ENCODE assay signal across 31 mouse cellular contexts in the genomic region with DNA sequence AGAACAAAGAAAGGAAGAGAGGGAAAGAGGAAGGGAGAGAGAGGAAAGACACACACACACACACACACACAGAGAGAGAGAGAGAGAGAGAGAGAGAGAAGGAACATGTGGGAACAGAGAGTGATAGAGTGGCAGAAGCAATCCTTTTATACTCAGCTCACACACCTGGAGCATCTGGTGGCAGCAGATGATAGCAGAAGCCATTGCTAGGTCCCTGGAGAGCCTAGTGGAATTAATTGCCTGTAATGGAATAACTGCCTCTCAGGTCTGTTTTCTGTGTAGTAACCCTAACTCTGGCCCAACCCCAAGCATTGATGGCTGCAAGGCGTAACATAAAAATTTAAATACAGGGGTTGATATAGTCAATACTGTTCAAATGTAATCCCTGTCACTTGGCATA. TPM values are rescaled to one million over a fixed set of nuclear protein-coding genes. Genes with fewer than 3 reads are reported as not detected.
A peak's percentile ranks its signal among the peaks of the same experiment; 100 is the strongest.
DNase-seq lines count a peak whose midpoint lies in the region; ATAC-seq and TF ChIP-seq lines count a peak whose summit lies in the region.
"Had no signal": no experiment of that assay in that cellular context is flagged by ENCODE, and none has a peak within 500 bp of the region (broad histone marks: within the 10 kb centered on the region; RNA-seq: fewer than 3 reads in every experiment).

No protein-coding gene starts in this region.

- 75% methylated on average over 1 of the region's 1 CpGs for WGBS in hindbrain, embryonic 15.5 days
- 77% methylated on average over 1 of the region's 1 CpGs for WGBS in hindbrain, postnatal 0 days
- WGBS in liver, postnatal 0 days (ENCODE audit: insufficient replicate concordance) = 80% methylated on average over 1 of the region's 1 CpGs
- WGBS in liver, embryonic 11.5 days = 85% methylated on average over 1 of the region's 1 CpGs
- WGBS in neural tube, embryonic 13.5 days = 68% methylated on average over 1 of the region's 1 CpGs
- 88% methylated on average over 1 of the region's 1 CpGs for WGBS in midbrain, embryonic 16.5 days

- ATAC-seq in hindbrain, embryonic 15.5 days (ENCODE audit: low FRiP score, low read depth) = peak; percentile 54; the same call in 1 of the 2 replicates
- no peak for ATAC-seq in hindbrain, postnatal 0 days
- no peak for ATAC-seq in liver, postnatal 0 days
- no peak for ATAC-seq in liver, embryonic 11.5 days (replicated peaks; ENCODE audit: low FRiP score)
- ATAC-seq in neural tube, embryonic 13.5 days (ENCODE audit: low read depth) = peak; percentile 72
- ATAC-seq in midbrain, embryonic 16.5 days = peak; percentile 54
- ATAC-seq: forebrain, embryonic 15.5 days; liver, embryonic 12.5 days; lung, postnatal 0 days had no signal

- no peak overlapping the region for H3K4me3 ChIP-seq in hindbrain, embryonic 15.5 days
- H3K4me3 ChIP-seq in hindbrain, postnatal 0 days (ENCODE audit: low read length) = no peak overlapping the region
- H3K4me3 ChIP-seq in liver, postnatal 0 days (ENCODE audit: low read depth, low read length) = peak overlapping the region; percentile 4; the same call in 1 of the 2 replicates
- H3K4me3 ChIP-seq in liver, embryonic 11.5 days (ENCODE audit: low read depth, low read length) = no peak overlapping the region
- no peak overlapping the region for H3K4me3 ChIP-seq in neural tube, embryonic 13.5 days
- H3K4me3 ChIP-seq in midbrain, embryonic 16.5 days (ENCODE audit: low read depth, low read length) = no peak overlapping the region
- H3K4me3 ChIP-seq: embryonic facial prominence, embryonic 12.5 days; forebrain, embryonic 10.5 days; forebrain, embryonic 15.5 days; heart, embryonic 12.5 days; liver, embryonic 12.5 days; midbrain, embryonic 12.5 days; myocyte; stomach, embryonic 15.5 days had no signal

- H3K4me1 ChIP-seq in hindbrain, embryonic 15.5 days (replicated peaks) = no peaks in the 10 kb centered on the region; the same call in 1 of the 2 replicates
- H3K4me1 ChIP-seq in hindbrain, postnatal 0 days (ENCODE audit: insufficient read depth, low read length) = no peaks in the 10 kb centered on the region
- H3K4me1 ChIP-seq in liver, postnatal 0 days (ENCODE audit: insufficient read depth) = no peaks in the 10 kb centered on the region
- no peaks in the 10 kb centered on the region for H3K4me1 ChIP-seq in liver, embryonic 11.5 days (replicated peaks; ENCODE audit: control insufficient read depth, insufficient read depth, low read length)
- peaks cover 8% of the 10 kb centered on the region; the same call in 1 of the 2 replicates for H3K4me1 ChIP-seq in neural tube, embryonic 13.5 days (replicated peaks)
- H3K4me1 ChIP-seq in midbrain, embryonic 16.5 days (ENCODE audit: control insufficient read depth, insufficient read depth, low read length) = no peaks in the 10 kb centered on the region
- H3K4me1 ChIP-seq: embryonic facial prominence, embryonic 12.5 days; forebrain, embryonic 15.5 days; midbrain, embryonic 12.5 days; stomach, embryonic 15.5 days had no signal

- no peaks in the 10 kb centered on the region for H3K36me3 ChIP-seq in hindbrain, embryonic 15.5 days
- H3K36me3 ChIP-seq in hindbrain, postnatal 0 days (ENCODE audit: insufficient read depth, low read length) = no peaks in the 10 kb centered on the region
- H3K36me3 ChIP-seq in liver, postnatal 0 days (replicated peaks; ENCODE audit: insufficient read depth, low read length) = 0 out of 2 replicates have a peak, but pooled peaks cover 4% of the 10 kb centered on the region
- H3K36me3 ChIP-seq in liver, embryonic 11.5 days (ENCODE audit: control insufficient read depth, insufficient read depth, low read length) = no peaks in the 10 kb centered on the region
- H3K36me3 ChIP-seq in neural tube, embryonic 13.5 days = no peaks in the 10 kb centered on the region
- H3K36me3 ChIP-seq in midbrain, embryonic 16.5 days (ENCODE audit: control insufficient read depth, insufficient read depth, low read length) = peaks cover 3% of the 10 kb centered on the region; the same call in 1 of the 2 replicates
- H3K36me3 ChIP-seq: embryonic facial prominence, embryonic 12.5 days; forebrain, embryonic 10.5 days; forebrain, embryonic 15.5 days; midbrain, embryonic 12.5 days; stomach, embryonic 15.5 days had no signal

- H3K9ac ChIP-seq in hindbrain, embryonic 15.5 days = no peak overlapping the region
- no peak overlapping the region for H3K9ac ChIP-seq in hindbrain, postnatal 0 days (replicated peaks; ENCODE audit: low read length)
- H3K9ac ChIP-seq in liver, postnatal 0 days (replicated peaks) = no peak overlapping the region
- H3K9ac ChIP-seq in liver, embryonic 11.5 days (ENCODE audit: low read depth, low read length) = no peak overlapping the region
- no peak overlapping the region for H3K9ac ChIP-seq in neural tube, embryonic 13.5 days
- H3K9ac ChIP-seq in midbrain, embryonic 16.5 days (ENCODE audit: low read depth, low read length) = no peak overlapping the region
- H3K9ac ChIP-seq: embryonic facial prominence, embryonic 12.5 days; forebrain, embryonic 15.5 days; heart, embryonic 12.5 days; liver, embryonic 12.5 days; midbrain, embryonic 12.5 days; stomach, embryonic 15.5 days had no signal

- H3K4me2 ChIP-seq in hindbrain, embryonic 15.5 days = no peak overlapping the region
- H3K4me2 ChIP-seq in hindbrain, postnatal 0 days (ENCODE audit: low read depth, low read length) = no peak overlapping the region
- peak overlapping the region; percentile 14; the same call in 1 of the 2 replicates for H3K4me2 ChIP-seq in liver, postnatal 0 days (ENCODE audit: low read depth, low read length)
- no peak overlapping the region for H3K4me2 ChIP-seq in liver, embryonic 11.5 days
- H3K4me2 ChIP-seq in neural tube, embryonic 13.5 days = no peak overlapping the region
- no peak overlapping the region for H3K4me2 ChIP-seq in midbrain, embryonic 16.5 days (ENCODE audit: low read length)
- H3K4me2 ChIP-seq: embryonic facial prominence, embryonic 12.5 days; forebrain, embryonic 15.5 days; heart, embryonic 12.5 days; liver, embryonic 12.5 days; midbrain, embryonic 12.5 days; stomach, embryonic 15.5 days had no signal

- TF ChIP-seq EP300 in liver, postnatal 0 days (IDR thresholded peaks at IDR 0.05; ENCODE audit: low read depth) = no peak

- H3K27me3 ChIP-seq in hindbrain, embryonic 15.5 days = no peaks in the 10 kb centered on the region
- no peaks in the 10 kb centered on the region for H3K27me3 ChIP-seq in hindbrain, postnatal 0 days (ENCODE audit: insufficient read depth, low read length)
- no peaks in the 10 kb centered on the region for H3K27me3 ChIP-seq in liver, postnatal 0 days (ENCODE audit: insufficient read depth, low read length)
- H3K27me3 ChIP-seq in liver, embryonic 11.5 days (replicated peaks; ENCODE audit: control insufficient read depth, insufficient read depth, low read length) = no peaks in the 10 kb centered on the region
- no peaks in the 10 kb centered on the region for H3K27me3 ChIP-seq in neural tube, embryonic 13.5 days
- H3K27me3 ChIP-seq in midbrain, embryonic 16.5 days (ENCODE audit: control insufficient read depth, insufficient read depth, low read depth, low read length) = no peaks in the 10 kb centered on the region
- H3K27me3 ChIP-seq: embryonic facial prominence, embryonic 12.5 days; forebrain, embryonic 15.5 days; heart, embryonic 12.5 days; liver, embryonic 12.5 days; midbrain, embryonic 12.5 days; stomach, embryonic 15.5 days had no signal

- H3K27ac ChIP-seq in hindbrain, embryonic 15.5 days (replicated peaks) = no peak overlapping the region
- H3K27ac ChIP-seq in hindbrain, postnatal 0 days = no peak overlapping the region
- H3K27ac ChIP-seq in liver, postnatal 0 days (ENCODE audit: low read depth) = no peak overlapping the region
- H3K27ac ChIP-seq in liver, embryonic 11.5 days (ENCODE audit: low read depth, low read length) = no peak overlapping the region
- no peak overlapping the region for H3K27ac ChIP-seq in neural tube, embryonic 13.5 days (replicated peaks)
- no peak overlapping the region for H3K27ac ChIP-seq in midbrain, embryonic 16.5 days (ENCODE audit: low read length)
- H3K27ac ChIP-seq: embryonic facial prominence, embryonic 12.5 days; forebrain, embryonic 10.5 days; forebrain, embryonic 15.5 days; liver, embryonic 12.5 days; midbrain, embryonic 12.5 days; stomach, embryonic 15.5 days had no signal

- TF ChIP-seq CTCF in hindbrain, postnatal 0 days (IDR thresholded peaks at IDR 0.05; ENCODE audit: low read depth) = no peak
- no peak for TF ChIP-seq CTCF in liver, postnatal 0 days (IDR thresholded peaks at IDR 0.05; ENCODE audit: low read depth)

- DNase-seq in hindbrain, postnatal 0 days (ENCODE audit: low spot score) = no peak
- DNase-seq in liver, postnatal 0 days = no peak
- no peak for DNase-seq in liver, embryonic 11.5 days (ENCODE audit: low spot score)
- DNase-seq in neural tube, embryonic 10.5 days (ENCODE audit: extremely low spot score, low spot score) = no peak
- DNase-seq in left cerebral cortex, adult 11 months (ENCODE audit: low spot score) = no peak
- DNase-seq: adrenal gland, postnatal 25 days; B cell, adult 2 months; cerebellum, adult 8-10 months; cerebellum, postnatal 36 days; gastrocnemius, postnatal 25 days; heart, adult 18-20 months; kidney, postnatal 14 days; layer of hippocampus, adult 9-11 months; lung, adult 18-20 months; lung, postnatal 4 days; right cerebral cortex, postnatal 25 days had no signal

- no peaks in the 10 kb centered on the region for H3K9me3 ChIP-seq in hindbrain, embryonic 15.5 days
- H3K9me3 ChIP-seq in hindbrain, postnatal 0 days (ENCODE audit: low read length) = no peaks in the 10 kb centered on the region
- no peaks in the 10 kb centered on the region for H3K9me3 ChIP-seq in liver, postnatal 0 days (ENCODE audit: low read length)
- H3K9me3 ChIP-seq in liver, embryonic 11.5 days (ENCODE audit: control insufficient read depth, low read length) = no peaks in the 10 kb centered on the region
- no peaks in the 10 kb centered on the region for H3K9me3 ChIP-seq in neural tube, embryonic 13.5 days
- no peaks in the 10 kb centered on the region for H3K9me3 ChIP-seq in midbrain, embryonic 16.5 days (replicated peaks; ENCODE audit: control insufficient read depth, low read length, poor library complexity, severe bottlenecking)
- H3K9me3 ChIP-seq: embryonic facial prominence, embryonic 12.5 days; forebrain, embryonic 10.5 days; forebrain, embryonic 15.5 days; heart, embryonic 12.5 days; liver, embryonic 12.5 days; midbrain, embryonic 12.5 days; stomach, embryonic 15.5 days had no signal

RNA-seq across cellular contexts. Expression of gene Ifit3, which starts 12.3 kb away (rescaled TPM):
- 1.1 and 3.2 TPM in 2 replicates for polyA plus RNA-seq in hindbrain, embryonic 15.5 days (2015; fragmentation: Nextera tagmentation; extraction: Ambion mirVana)
- 1.8 and 2.3 TPM in 2 replicates for total RNA-seq in hindbrain, postnatal 0 days (2014; rRNA removed)
- polyA plus RNA-seq in hindbrain, postnatal 0 days (2015; fragmentation: Nextera tagmentation; extraction: Ambion mirVana) = 3.1 and 3.6 TPM in 2 replicates
- 10.1 and 11.7 TPM in 2 replicates for polyA plus RNA-seq in liver, postnatal 0 days (2015; fragmentation: Nextera tagmentation; extraction: Ambion mirVana)
- polyA plus RNA-seq in liver, embryonic 11.5 days (2014; fragmentation: Nextera tagmentation; extraction: Ambion mirVana) = 0.39 and 0.62 TPM in 2 replicates
- polyA plus RNA-seq in neural tube, embryonic 13.5 days (2015; fragmentation: Nextera tagmentation; extraction: Ambion mirVana) = 0.61 and 2.1 TPM in 2 replicates
- 1.0 and 1.8 TPM in 2 replicates for polyA plus RNA-seq in midbrain, embryonic 16.5 days (2015; fragmentation: Nextera tagmentation; extraction: Ambion mirVana)

RNA-seq across cellular contexts. Expression of gene Ifit2, which starts 20.6 kb away (rescaled TPM):
- polyA plus RNA-seq in hindbrain, embryonic 15.5 days (2015; fragmentation: Nextera tagmentation; extraction: Ambion mirVana) = 5.8 and 6.7 TPM in 2 replicates
- total RNA-seq in hindbrain, postnatal 0 days (2014; rRNA removed) = 4.5 and 8.3 TPM in 2 replicates
- 5.6 and 5.8 TPM in 2 replicates for polyA plus RNA-seq in hindbrain, postnatal 0 days (2015; fragmentation: Nextera tagmentation; extraction: Ambion mirVana)
- 3.5 and 3.7 TPM in 2 replicates for polyA plus RNA-seq in liver, postnatal 0 days (2015; fragmentation: Nextera tagmentation; extraction: Ambion mirVana)
- polyA plus RNA-seq in liver, embryonic 11.5 days (2014; fragmentation: Nextera tagmentation; extraction: Ambion mirVana) = 5.2 and 5.8 TPM in 2 replicates
- 3.1 and 3.8 TPM in 2 replicates for polyA plus RNA-seq in neural tube, embryonic 13.5 days (2015; fragmentation: Nextera tagmentation; extraction: Ambion mirVana)
- 8.3 and 9.9 TPM in 2 replicates for polyA plus RNA-seq in midbrain, embryonic 16.5 days (2015; fragmentation: Nextera tagmentation; extraction: Ambion mirVana)

RNA-seq across cellular contexts. Expression of gene Ifit1bl1, which starts 30.7 kb away (rescaled TPM):
- 1.1 and 1.4 TPM in 2 replicates for polyA plus RNA-seq in hindbrain, embryonic 15.5 days (2015; fragmentation: Nextera tagmentation; extraction: Ambion mirVana)
- 0.86 and 1.5 TPM in 2 replicates for total RNA-seq in hindbrain, postnatal 0 days (2014; rRNA removed)
- polyA plus RNA-seq in hindbrain, postnatal 0 days (2015; fragmentation: Nextera tagmentation; extraction: Ambion mirVana) = 1.3 and 1.4 TPM in 2 replicates
- 0.75 TPM in 2 replicates for polyA plus RNA-seq in liver, postnatal 0 days (2015; fragmentation: Nextera tagmentation; extraction: Ambion mirVana)
- 0.07 and 0.13 TPM in 2 replicates for polyA plus RNA-seq in liver, embryonic 11.5 days (2014; fragmentation: Nextera tagmentation; extraction: Ambion mirVana)
- polyA plus RNA-seq in neural tube, embryonic 13.5 days (2015; fragmentation: Nextera tagmentation; extraction: Ambion mirVana) = 0.75 and 0.79 TPM in 2 replicates
- 1.1 and 2.4 TPM in 2 replicates for polyA plus RNA-seq in midbrain, embryonic 16.5 days (2015; fragmentation: Nextera tagmentation; extraction: Ambion mirVana)
- total RNA-seq: gastrocnemius, adult 18-20 months; gastrocnemius, postnatal 25 days had no signal
- polyA plus RNA-seq: kidney, embryonic 14.5 days had no signal

RNA-seq across cellular contexts. Expression of gene Ifit3b, which starts 36.7 kb away (rescaled TPM):
- 0.34 and 1.1 TPM in 2 replicates for polyA plus RNA-seq in hindbrain, embryonic 15.5 days (2015; fragmentation: Nextera tagmentation; extraction: Ambion mirVana)
- 0.21 and 0.43 TPM in 2 replicates for total RNA-seq in hindbrain, postnatal 0 days (2014; rRNA removed)
- polyA plus RNA-seq in hindbrain, postnatal 0 days (2015; fragmentation: Nextera tagmentation; extraction: Ambion mirVana) = 0.98 and 0.99 TPM in 2 replicates
- polyA plus RNA-seq in liver, postnatal 0 days (2015; fragmentation: Nextera tagmentation; extraction: Ambion mirVana) = 2.2 and 2.7 TPM in 2 replicates
- not detected in 2 replicates for polyA plus RNA-seq in liver, embryonic 11.5 days (2014; fragmentation: Nextera tagmentation; extraction: Ambion mirVana)
- polyA plus RNA-seq in neural tube, embryonic 13.5 days (2015; fragmentation: Nextera tagmentation; extraction: Ambion mirVana) = 0.35 TPM in 1 of 2 replicates, not detected in the other
- polyA plus RNA-seq in midbrain, embryonic 16.5 days (2015; fragmentation: Nextera tagmentation; extraction: Ambion mirVana) = 0.14 and 0.20 TPM in 2 replicates
- polyA plus RNA-seq: forebrain, embryonic 10.5 days; hindbrain, embryonic 11.5 days; liver, embryonic 12.5 days had no signal

RNA-seq across cellular contexts. Expression of gene Lipa, which starts 43.8 kb away (rescaled TPM):
- polyA plus RNA-seq in hindbrain, embryonic 15.5 days (2015; fragmentation: Nextera tagmentation; extraction: Ambion mirVana) = 22.1 and 22.9 TPM in 2 replicates
- total RNA-seq in hindbrain, postnatal 0 days (2014; rRNA removed) = 20.3 and 25.8 TPM in 2 replicates
- 18.3 and 18.9 TPM in 2 replicates for polyA plus RNA-seq in hindbrain, postnatal 0 days (2015; fragmentation: Nextera tagmentation; extraction: Ambion mirVana)
- 139 and 144 TPM in 2 replicates for polyA plus RNA-seq in liver, postnatal 0 days (2015; fragmentation: Nextera tagmentation; extraction: Ambion mirVana)
- 48.2 and 53.6 TPM in 2 replicates for polyA plus RNA-seq in liver, embryonic 11.5 days (2014; fragmentation: Nextera tagmentation; extraction: Ambion mirVana)
- polyA plus RNA-seq in neural tube, embryonic 13.5 days (2015; fragmentation: Nextera tagmentation; extraction: Ambion mirVana) = 23.8 and 25.8 TPM in 2 replicates
- 24.9 and 27.2 TPM in 2 replicates for polyA plus RNA-seq in midbrain, embryonic 16.5 days (2015; fragmentation: Nextera tagmentation; extraction: Ambion mirVana)

Comparison
In these comparisons a context has a peak if more than half of its experiments do, and no peak if none do; other contexts are left out.
1. ATAC-seq: peak in hindbrain, embryonic 15.5 days (single experiment), neural tube, embryonic 13.5 days (single experiment) and midbrain, embryonic 16.5 days (single experiment); none in hindbrain, postnatal 0 days (single experiment), liver, postnatal 0 days (single experiment) and liver, embryonic 11.5 days (single experiment).